Comparison of ENCODE assay signal across 24 mouse cellular contexts in genomic region chr1:131661749-131662148, GRCm38 (mm10). TPM values are rescaled to one million over a fixed set of nuclear protein-coding genes. Genes with fewer than 3 reads are reported as not detected.
A peak's percentile ranks its signal among the peaks of the same experiment; 100 is the strongest.
DNase-seq lines count a peak whose midpoint lies in the region; ATAC-seq and TF ChIP-seq lines count a peak whose summit lies in the region.
"Had no signal": no experiment of that assay in that cellular context is flagged by ENCODE, and none has a peak within 500 bp of the region (broad histone marks: within the 10 kb centered on the region; RNA-seq: fewer than 3 reads in every experiment).

No protein-coding gene starts in this region.

- TF ChIP-seq CTCF in intestine, postnatal 0 days (IDR thresholded peaks at IDR 0.05; ENCODE audit: low read depth), result no peak
- no peak for TF ChIP-seq CTCF in liver, postnatal 0 days (IDR thresholded peaks at IDR 0.05; ENCODE audit: low read depth)
- no peak for TF ChIP-seq CTCF in stomach, postnatal 0 days (IDR thresholded peaks at IDR 0.05; ENCODE audit: low read depth)
- no peak for TF ChIP-seq CTCF in lung, postnatal 0 days (IDR thresholded peaks at IDR 0.05)

- peak; percentile 40 for DNase-seq in urinary bladder, adult 2 months (ENCODE audit: low spot score)
- DNase-seq in urinary bladder, postnatal 4 days (ENCODE audit: low spot score in 2 of 2), result no peak
- peak; percentile 35 for DNase-seq in liver, postnatal 0 days
- DNase-seq in stomach, postnatal 0 days (ENCODE audit: low spot score), result peak; percentile 72
- no peak for DNase-seq in lung, postnatal 0 days (ENCODE audit: low spot score)
- DNase-seq in kidney, postnatal 36 days, result no peak
- DNase-seq: adrenal gland, postnatal 36 days; cerebellum, adult 2 months; cerebellum, postnatal 36 days; heart, postnatal 14 days; kidney, adult 9 months; kidney, postnatal 25 days; lung, adult 2 months; lung, postnatal 36 days; right cerebral cortex, postnatal 4 days; thymus, postnatal 25 days had no signal

- no peaks in the 10 kb centered on the region for H3K9me3 ChIP-seq in intestine, postnatal 0 days (ENCODE audit: control insufficient read depth)
- no peaks in the 10 kb centered on the region for H3K9me3 ChIP-seq in intestine, embryonic 15.5 days
- H3K9me3 ChIP-seq in liver, postnatal 0 days (ENCODE audit: low read length), result no peaks in the 10 kb centered on the region
- H3K9me3 ChIP-seq in stomach, postnatal 0 days (ENCODE audit: control insufficient read depth, low read length), result no peaks in the 10 kb centered on the region
- no peaks in the 10 kb centered on the region for H3K9me3 ChIP-seq in lung, postnatal 0 days (ENCODE audit: low read length)
- H3K9me3 ChIP-seq: embryonic facial prominence, embryonic 15.5 days; forebrain, embryonic 12.5 days; hindbrain, embryonic 13.5 days; midbrain, embryonic 10.5 days had no signal

- no peaks in the 10 kb centered on the region for H3K36me3 ChIP-seq in intestine, postnatal 0 days (ENCODE audit: control insufficient read depth, insufficient read depth)
- no peaks in the 10 kb centered on the region for H3K36me3 ChIP-seq in intestine, embryonic 15.5 days
- H3K36me3 ChIP-seq in liver, postnatal 0 days (replicated peaks; ENCODE audit: insufficient read depth, low read length), result peaks cover 4% of the 10 kb centered on the region; the same call in 1 of the 2 replicates
- no peaks in the 10 kb centered on the region for H3K36me3 ChIP-seq in stomach, postnatal 0 days (ENCODE audit: control insufficient read depth, insufficient read depth, low read length)
- H3K36me3 ChIP-seq in lung, postnatal 0 days (ENCODE audit: insufficient read depth, low read length), result no peaks in the 10 kb centered on the region
- H3K36me3 ChIP-seq: embryonic facial prominence, embryonic 15.5 days; forebrain, embryonic 12.5 days; hindbrain, embryonic 13.5 days; midbrain, embryonic 10.5 days had no signal

- H3K4me2 ChIP-seq in intestine, postnatal 0 days (replicated peaks; ENCODE audit: low read depth), result no peak overlapping the region
- no peak overlapping the region for H3K4me2 ChIP-seq in intestine, embryonic 15.5 days (replicated peaks)
- peak overlapping the region; percentile 51 for H3K4me2 ChIP-seq in liver, postnatal 0 days (ENCODE audit: low read depth, low read length)
- peak overlapping the region; percentile 39 for H3K4me2 ChIP-seq in stomach, postnatal 0 days (replicated peaks; ENCODE audit: low read depth)
- H3K4me2 ChIP-seq in lung, postnatal 0 days (replicated peaks; ENCODE audit: low read depth, low read length), result no peak overlapping the region
- H3K4me2 ChIP-seq: embryonic facial prominence, embryonic 15.5 days; forebrain, embryonic 12.5 days; hindbrain, embryonic 13.5 days had no signal

- 52% methylated on average over 3 of the region's 3 CpGs for WGBS in intestine, postnatal 0 days
- 48% methylated on average over 3 of the region's 3 CpGs for WGBS in intestine, embryonic 15.5 days
- WGBS in liver, postnatal 0 days (ENCODE audit: insufficient replicate concordance), result 50% methylated on average over 3 of the region's 3 CpGs
- WGBS in stomach, postnatal 0 days, result 53% methylated on average over 3 of the region's 3 CpGs
- 42% methylated on average over 3 of the region's 3 CpGs for WGBS in lung, postnatal 0 days

- ATAC-seq in intestine, postnatal 0 days, result peak; percentile 25; the same call in 1 of the 2 replicates
- no peak for ATAC-seq in intestine, embryonic 15.5 days
- ATAC-seq in liver, postnatal 0 days, result peak; percentile 82
- ATAC-seq in stomach, postnatal 0 days (ENCODE audit: low FRiP score, low TSS enrichment), result peak; percentile 96
- no peak; the same call in 1 of the 2 replicates for ATAC-seq in lung, postnatal 0 days
- ATAC-seq: inflammation-experienced regulatory T-cells, adult 6 months had no signal

- H3K9ac ChIP-seq in intestine, postnatal 0 days (ENCODE audit: low read depth, low read length), result no peak overlapping the region
- H3K9ac ChIP-seq in intestine, embryonic 15.5 days, result no peak overlapping the region
- H3K9ac ChIP-seq in liver, postnatal 0 days (replicated peaks), result peak overlapping the region; percentile 60
- H3K9ac ChIP-seq in stomach, postnatal 0 days (ENCODE audit: low read length), result peak overlapping the region; percentile 51; the same call in 1 of the 2 replicates
- H3K9ac ChIP-seq in lung, postnatal 0 days (replicated peaks; ENCODE audit: low read depth), result no peak overlapping the region
- H3K9ac ChIP-seq: embryonic facial prominence, embryonic 15.5 days; forebrain, embryonic 12.5 days; hindbrain, embryonic 13.5 days had no signal

- TF ChIP-seq EP300 in liver, postnatal 0 days (IDR thresholded peaks at IDR 0.05; ENCODE audit: low read depth), result no peak
- no peak for TF ChIP-seq EP300 in stomach, postnatal 0 days (optimal IDR thresholded peaks at IDR 0.05)
- no peak for TF ChIP-seq EP300 in lung, postnatal 0 days (IDR thresholded peaks at IDR 0.05)

- H3K27ac ChIP-seq in intestine, postnatal 0 days (ENCODE audit: low read depth, low read length), result no peak overlapping the region
- no peak overlapping the region for H3K27ac ChIP-seq in intestine, embryonic 15.5 days
- H3K27ac ChIP-seq in liver, postnatal 0 days (ENCODE audit: low read depth), result no peak overlapping the region
- peak overlapping the region; percentile 73 for H3K27ac ChIP-seq in stomach, postnatal 0 days (replicated peaks)
- no peak overlapping the region for H3K27ac ChIP-seq in lung, postnatal 0 days (ENCODE audit: low read length)
- H3K27ac ChIP-seq: embryonic facial prominence, embryonic 15.5 days; forebrain, embryonic 12.5 days; hindbrain, embryonic 13.5 days; midbrain, embryonic 10.5 days had no signal

- no peak overlapping the region for H3K4me3 ChIP-seq in intestine, postnatal 0 days (ENCODE audit: low read depth, low read length)
- H3K4me3 ChIP-seq in intestine, embryonic 15.5 days (replicated peaks), result no peak overlapping the region
- peak overlapping the region; percentile 39 for H3K4me3 ChIP-seq in liver, postnatal 0 days (ENCODE audit: low read depth, low read length)
- peak overlapping the region; percentile 31 for H3K4me3 ChIP-seq in stomach, postnatal 0 days (ENCODE audit: low read depth, low read length)
- H3K4me3 ChIP-seq in lung, postnatal 0 days (ENCODE audit: low read depth, low read length), result no peak overlapping the region
- H3K4me3 ChIP-seq: embryonic facial prominence, embryonic 15.5 days; forebrain, embryonic 12.5 days; hindbrain, embryonic 13.5 days; midbrain, embryonic 10.5 days had no signal

- no peaks in the 10 kb centered on the region for H3K4me1 ChIP-seq in intestine, postnatal 0 days (replicated peaks; ENCODE audit: control insufficient read depth, insufficient read depth, low read length)
- no peaks in the 10 kb centered on the region for H3K4me1 ChIP-seq in intestine, embryonic 15.5 days (replicated peaks)
- H3K4me1 ChIP-seq in liver, postnatal 0 days (ENCODE audit: insufficient read depth), result peaks cover 20% of the 10 kb centered on the region
- H3K4me1 ChIP-seq in stomach, postnatal 0 days (replicated peaks; ENCODE audit: control insufficient read depth, insufficient read depth), result no peaks in the 10 kb centered on the region
- H3K4me1 ChIP-seq in lung, postnatal 0 days (ENCODE audit: insufficient read depth, low read depth, low read length), result no peaks in the 10 kb centered on the region

- no peaks in the 10 kb centered on the region for H3K27me3 ChIP-seq in intestine, postnatal 0 days (replicated peaks; ENCODE audit: control insufficient read depth, insufficient read depth, low read length)
- 0 out of 2 replicates have a peak, but pooled peaks cover 3% of the 10 kb centered on the region for H3K27me3 ChIP-seq in intestine, embryonic 15.5 days (replicated peaks)
- no peaks in the 10 kb centered on the region for H3K27me3 ChIP-seq in liver, postnatal 0 days (ENCODE audit: insufficient read depth, low read length)
- H3K27me3 ChIP-seq in stomach, postnatal 0 days (ENCODE audit: control insufficient read depth, insufficient read depth, low read length), result no peaks in the 10 kb centered on the region
- no peaks in the 10 kb centered on the region for H3K27me3 ChIP-seq in lung, postnatal 0 days (replicated peaks; ENCODE audit: insufficient read depth, low read length)
- H3K27me3 ChIP-seq: CH12.LX; embryonic facial prominence, embryonic 15.5 days; forebrain, embryonic 12.5 days had no signal

RNA-seq across cellular contexts. Expression of gene Ctse, which starts 23.6 kb away (rescaled TPM):
- 5.5 and 16.5 TPM in 2 replicates for polyA plus RNA-seq in intestine, postnatal 0 days (2015; fragmentation: Nextera tagmentation; extraction: Ambion mirVana)
- polyA plus RNA-seq in intestine, embryonic 15.5 days (2015; fragmentation: Nextera tagmentation; extraction: Ambion mirVana), result 0.85 and 2.1 TPM in 2 replicates
- 181 and 198 TPM in 2 replicates for polyA plus RNA-seq in urinary bladder, adult 2 months (2012; rRNA removed)
- polyA plus RNA-seq in liver, postnatal 0 days (2015; fragmentation: Nextera tagmentation; extraction: Ambion mirVana), result 69.2 and 76.3 TPM in 2 replicates
- 596 and 695 TPM in 2 replicates for polyA plus RNA-seq in stomach, postnatal 0 days (2015; fragmentation: Nextera tagmentation; extraction: Ambion mirVana)
- polyA plus RNA-seq in lung, postnatal 0 days (2015; fragmentation: Nextera tagmentation; extraction: Ambion mirVana), result 0.80 and 1.1 TPM in 2 replicates
- polyA plus RNA-seq: forebrain, embryonic 12.5 days; hindbrain, embryonic 13.5 days; midbrain, embryonic 10.5 days had no signal

RNA-seq across cellular contexts. Expression of gene Rab7b, which starts 26.7 kb away (rescaled TPM):
- 2.9 and 3.3 TPM in 2 replicates for polyA plus RNA-seq in intestine, postnatal 0 days (2015; fragmentation: Nextera tagmentation; extraction: Ambion mirVana)
- polyA plus RNA-seq in intestine, embryonic 15.5 days (2015; fragmentation: Nextera tagmentation; extraction: Ambion mirVana), result 4.2 and 5.0 TPM in 2 replicates
- polyA plus RNA-seq in urinary bladder, adult 2 months (2012; rRNA removed), result 24.6 and 29.4 TPM in 2 replicates
- polyA plus RNA-seq in liver, postnatal 0 days (2015; fragmentation: Nextera tagmentation; extraction: Ambion mirVana), result 2.3 and 2.4 TPM in 2 replicates
- polyA plus RNA-seq in stomach, postnatal 0 days (2015; fragmentation: Nextera tagmentation; extraction: Ambion mirVana), result 13.5 and 14.4 TPM in 2 replicates
- 3.8 and 4.0 TPM in 2 replicates for polyA plus RNA-seq in lung, postnatal 0 days (2015; fragmentation: Nextera tagmentation; extraction: Ambion mirVana)

Comparison
In these comparisons a context has a peak if more than half of its experiments do, and no peak if none do; other contexts are left out.
1. ATAC-seq: peak in intestine, postnatal 0 days (single experiment), liver, postnatal 0 days (single experiment) and stomach, postnatal 0 days (single experiment); none in intestine, embryonic 15.5 days (single experiment) and lung, postnatal 0 days (single experiment).
2. DNase-seq: peak in urinary bladder, adult 2 months (single experiment), liver, postnatal 0 days (single experiment) and stomach, postnatal 0 days (single experiment); none in urinary bladder, postnatal 4 days (0 of 2), lung, postnatal 0 days (single experiment) and kidney, postnatal 36 days (0 of 2).
3. H3K4me2 ChIP-seq: peak in liver, postnatal 0 days (single experiment) and stomach, postnatal 0 days (single experiment); none in intestine, postnatal 0 days (single experiment), intestine, embryonic 15.5 days (single experiment) and lung, postnatal 0 days (single experiment).
4. H3K4me3 ChIP-seq: peak in liver, postnatal 0 days (single experiment) and stomach, postnatal 0 days (single experiment); none in intestine, postnatal 0 days (single experiment), intestine, embryonic 15.5 days (single experiment) and lung, postnatal 0 days (single experiment).
5. H3K9ac ChIP-seq: peak in liver, postnatal 0 days (single experiment) and stomach, postnatal 0 days (single experiment); none in intestine, postnatal 0 days (single experiment), intestine, embryonic 15.5 days (single experiment) and lung, postnatal 0 days (single experiment).